19 mouse cellular contexts compared by ENCODE assay signal in genomic region chr8:120129547-120129946, GRCm38 (mm10). TPM values are rescaled to one million over a fixed set of nuclear protein-coding genes. Genes with fewer than 3 reads are reported as not detected.
DNase-seq lines count a peak whose midpoint lies in the region; ATAC-seq and TF ChIP-seq lines count a peak whose summit lies in the region.
"Had no signal": no experiment of that assay in that cellular context is flagged by ENCODE, and none has a peak within 500 bp of the region (broad histone marks: within the 10 kb centered on the region; RNA-seq: fewer than 3 reads in every experiment).

No protein-coding gene starts in this region.

- H3K9me3 ChIP-seq in heart, embryonic 15.5 days (replicated peaks), result no peaks in the 10 kb centered on the region
- H3K9me3 ChIP-seq in midbrain, embryonic 13.5 days, result no peaks in the 10 kb centered on the region
- H3K9me3 ChIP-seq in midbrain, postnatal 0 days (ENCODE audit: low read length), result no peaks in the 10 kb centered on the region
- H3K9me3 ChIP-seq in kidney, embryonic 16.5 days (ENCODE audit: low read length), result no peaks in the 10 kb centered on the region
- H3K9me3 ChIP-seq: intestine, embryonic 15.5 days had no signal

- no peaks in the 10 kb centered on the region for H3K36me3 ChIP-seq in heart, embryonic 15.5 days
- H3K36me3 ChIP-seq in midbrain, embryonic 13.5 days, result no peaks in the 10 kb centered on the region
- H3K36me3 ChIP-seq in midbrain, postnatal 0 days (ENCODE audit: insufficient read depth, low read length), result no peaks in the 10 kb centered on the region
- H3K36me3 ChIP-seq in kidney, embryonic 16.5 days (ENCODE audit: insufficient read depth, low read length), result no peaks in the 10 kb centered on the region
- H3K36me3 ChIP-seq: intestine, embryonic 15.5 days had no signal

- no peak overlapping the region for H3K9ac ChIP-seq in heart, embryonic 15.5 days
- 0 out of 2 replicates have a peak overlapping the region, but pooled peaks have one; percentile 19 for H3K9ac ChIP-seq in midbrain, embryonic 13.5 days (replicated peaks)
- H3K9ac ChIP-seq in midbrain, postnatal 0 days (replicated peaks; ENCODE audit: low read length, poor library complexity, severe bottlenecking), result no peak overlapping the region
- H3K9ac ChIP-seq in kidney, embryonic 16.5 days (replicated peaks; ENCODE audit: low read length), result no peak overlapping the region
- H3K9ac ChIP-seq: intestine, embryonic 15.5 days; liver, postnatal 0 days had no signal

- TF ChIP-seq CTCF in midbrain, postnatal 0 days (IDR thresholded peaks at IDR 0.05), result no peak
- no peak for TF ChIP-seq CTCF in olfactory bulb, adult 2 months (IDR thresholded peaks at IDR 0.05; ENCODE audit: insufficient read depth, low read depth, low read length)

- H3K27ac ChIP-seq in heart, embryonic 15.5 days, result peak overlapping the region; percentile 14; the same call in 1 of the 2 replicates
- H3K27ac ChIP-seq in midbrain, embryonic 13.5 days, result peak overlapping the region; percentile 62
- no peak overlapping the region for H3K27ac ChIP-seq in midbrain, postnatal 0 days (ENCODE audit: low read depth, low read length)
- 0 out of 2 replicates have a peak overlapping the region, but pooled peaks have one; percentile 16 for H3K27ac ChIP-seq in olfactory bulb, adult 2 months (ENCODE audit: insufficient read depth, low read depth, low read length)
- no peak overlapping the region for H3K27ac ChIP-seq in kidney, embryonic 16.5 days (ENCODE audit: low read length)
- H3K27ac ChIP-seq: intestine, embryonic 15.5 days had no signal

- H3K4me1 ChIP-seq in heart, embryonic 15.5 days (replicated peaks), result peaks cover 47% of the 10 kb centered on the region
- H3K4me1 ChIP-seq in midbrain, embryonic 13.5 days (replicated peaks), result peaks cover 44% of the 10 kb centered on the region
- 0 out of 2 replicates have a peak, but pooled peaks cover 6% of the 10 kb centered on the region for H3K4me1 ChIP-seq in midbrain, postnatal 0 days (ENCODE audit: insufficient read depth, low read length)
- peaks cover 50% of the 10 kb centered on the region for H3K4me1 ChIP-seq in olfactory bulb, adult 2 months (ENCODE audit: control insufficient read depth, insufficient read depth, low read length)
- peaks cover 30% of the 10 kb centered on the region for H3K4me1 ChIP-seq in kidney, embryonic 16.5 days (ENCODE audit: insufficient read depth, low read length)

- DNase-seq in adrenal gland, adult (ENCODE audit: inconsistent age in 2 of 2, low spot score in 1 of 2), result peak; percentile 58 to 69
- no peak for DNase-seq in adrenal gland, postnatal 4 days (ENCODE audit: low spot score in 2 of 2)
- DNase-seq in heart, adult 11 months, result no peak
- DNase-seq in midbrain, postnatal 0 days (ENCODE audit: low spot score), result no peak
- DNase-seq: adrenal gland, postnatal 14 days; cerebellum, postnatal 14 days; heart, postnatal 36 days; layer of hippocampus, adult 9-11 months; liver, postnatal 0 days; spleen, adult 18-20 months; thymus, postnatal 36 days had no signal

- ATAC-seq in heart, embryonic 15.5 days (replicated peaks; ENCODE audit: insufficient number of reproducible peaks, insufficient read depth, low FRiP score, low read depth), result no peak
- peak; percentile 40; the same call in 1 of the 2 replicates for ATAC-seq in midbrain, embryonic 13.5 days
- no peak for ATAC-seq in midbrain, postnatal 0 days (ENCODE audit: low FRiP score)
- ATAC-seq in kidney, embryonic 16.5 days (ENCODE audit: low FRiP score, low TSS enrichment), result no peak
- ATAC-seq: intestine, embryonic 15.5 days; liver, postnatal 0 days had no signal

- H3K27me3 ChIP-seq in heart, embryonic 15.5 days, result no peaks in the 10 kb centered on the region
- no peaks in the 10 kb centered on the region for H3K27me3 ChIP-seq in midbrain, embryonic 13.5 days
- no peaks in the 10 kb centered on the region for H3K27me3 ChIP-seq in midbrain, postnatal 0 days (ENCODE audit: insufficient read depth, low read length)
- H3K27me3 ChIP-seq in kidney, embryonic 16.5 days (ENCODE audit: insufficient read depth, low read length), result no peaks in the 10 kb centered on the region
- H3K27me3 ChIP-seq: intestine, embryonic 15.5 days had no signal

- 69% methylated on average over 4 of the region's 4 CpGs for WGBS in heart, embryonic 15.5 days
- WGBS in midbrain, embryonic 13.5 days, result 41% methylated on average over 4 of the region's 4 CpGs
- 33% methylated on average over 4 of the region's 4 CpGs for WGBS in midbrain, postnatal 0 days
- WGBS in olfactory bulb, adult 2 months, result 42% methylated on average over 4 of the region's 4 CpGs
- 52% methylated on average over 4 of the region's 4 CpGs for WGBS in kidney, embryonic 16.5 days

- no peak for TF ChIP-seq POLR2A in olfactory bulb, adult 2 months (IDR thresholded peaks at IDR 0.05; ENCODE audit: insufficient read depth, low read depth, low read length)

- H3K4me3 ChIP-seq in heart, embryonic 15.5 days, result no peak overlapping the region
- H3K4me3 ChIP-seq in midbrain, embryonic 13.5 days (replicated peaks), result no peak overlapping the region
- H3K4me3 ChIP-seq in midbrain, postnatal 0 days (ENCODE audit: low read depth, low read length), result no peak overlapping the region
- no peak overlapping the region for H3K4me3 ChIP-seq in olfactory bulb, adult 2 months (ENCODE audit: insufficient read depth, low read depth, low read length)
- no peak overlapping the region for H3K4me3 ChIP-seq in kidney, embryonic 16.5 days (ENCODE audit: low read length)
- H3K4me3 ChIP-seq: intestine, embryonic 15.5 days had no signal

- no peak overlapping the region for H3K4me2 ChIP-seq in heart, embryonic 15.5 days
- H3K4me2 ChIP-seq in midbrain, embryonic 13.5 days (replicated peaks), result no peak overlapping the region
- no peak overlapping the region for H3K4me2 ChIP-seq in midbrain, postnatal 0 days (ENCODE audit: low read depth, low read length, poor library complexity, severe bottlenecking)
- H3K4me2 ChIP-seq in kidney, embryonic 16.5 days (replicated peaks; ENCODE audit: low read depth, low read length), result no peak overlapping the region
- H3K4me2 ChIP-seq: intestine, embryonic 15.5 days had no signal

RNA-seq across cellular contexts. Expression of gene 6430548M08Rik, which starts 15.6 kb away (rescaled TPM):
- 10 to 100 TPM; 52.7 to 59.3 TPM for total RNA-seq in adrenal gland, postnatal 4 days (2021)
- polyA plus RNA-seq in heart, embryonic 15.5 days (2015; fragmentation: Nextera tagmentation; extraction: Ambion mirVana), result 6.6 and 8.3 TPM in 2 replicates
- polyA plus RNA-seq in midbrain, embryonic 13.5 days (2015; fragmentation: Nextera tagmentation; extraction: Ambion mirVana), result 23.1 and 23.3 TPM in 2 replicates
- 69.7 and 71.1 TPM in 2 replicates for total RNA-seq in midbrain, postnatal 0 days (2014; rRNA removed)
- polyA plus RNA-seq in midbrain, postnatal 0 days (2015; fragmentation: Nextera tagmentation; extraction: Ambion mirVana), result 38.3 and 40.5 TPM in 2 replicates
- 253 and 540 TPM in 2 replicates for polyA plus RNA-seq in olfactory bulb, adult 2 months (2012; ENCODE audit: insufficient read depth, insufficient read length, low replicate concordance, missing spikeins)
- polyA plus RNA-seq in kidney, embryonic 16.5 days (2015; fragmentation: Nextera tagmentation; extraction: Ambion mirVana), result 5.3 and 6.7 TPM in 2 replicates

RNA-seq across cellular contexts. Expression of gene Zdhhc7, which starts 28.3 kb away (rescaled TPM):
- 10 to 100 TPM; 46.4 to 48.9 TPM for total RNA-seq in adrenal gland, postnatal 4 days (2021)
- polyA plus RNA-seq in heart, embryonic 15.5 days (2015; fragmentation: Nextera tagmentation; extraction: Ambion mirVana), result 30.7 and 38.6 TPM in 2 replicates
- 28.3 and 30.2 TPM in 2 replicates for polyA plus RNA-seq in midbrain, embryonic 13.5 days (2015; fragmentation: Nextera tagmentation; extraction: Ambion mirVana)
- 34.1 and 40.8 TPM in 2 replicates for total RNA-seq in midbrain, postnatal 0 days (2014; rRNA removed)
- 23.9 and 24.6 TPM in 2 replicates for polyA plus RNA-seq in midbrain, postnatal 0 days (2015; fragmentation: Nextera tagmentation; extraction: Ambion mirVana)
- polyA plus RNA-seq in olfactory bulb, adult 2 months (2012; ENCODE audit: insufficient read depth, insufficient read length, low replicate concordance, missing spikeins), result not detected in 2 replicates
- polyA plus RNA-seq in kidney, embryonic 16.5 days (2015; fragmentation: Nextera tagmentation; extraction: Ambion mirVana), result 36.2 and 37.4 TPM in 2 replicates

RNA-seq across cellular contexts. Expression of gene Fam92b, which starts 47.7 kb away (rescaled TPM):
- total RNA-seq in adrenal gland, postnatal 4 days (2021), result 1 to 10 TPM; 1.6 to 2.3 TPM
- polyA plus RNA-seq in heart, embryonic 15.5 days (2015; fragmentation: Nextera tagmentation; extraction: Ambion mirVana), result 0.36 and 0.38 TPM in 2 replicates
- polyA plus RNA-seq in midbrain, embryonic 13.5 days (2015; fragmentation: Nextera tagmentation; extraction: Ambion mirVana), result 2.3 and 2.4 TPM in 2 replicates
- total RNA-seq in midbrain, postnatal 0 days (2014; rRNA removed), result 1.0 and 2.0 TPM in 2 replicates
- polyA plus RNA-seq in midbrain, postnatal 0 days (2015; fragmentation: Nextera tagmentation; extraction: Ambion mirVana), result 1.7 and 2.4 TPM in 2 replicates
- not detected in 2 replicates for polyA plus RNA-seq in olfactory bulb, adult 2 months (2012; ENCODE audit: insufficient read depth, insufficient read length, low replicate concordance, missing spikeins)
- polyA plus RNA-seq in kidney, embryonic 16.5 days (2015; fragmentation: Nextera tagmentation; extraction: Ambion mirVana), result 0.14 and 0.22 TPM in 2 replicates
- total RNA-seq: granulocyte monocyte progenitor cell, adult 5-6 weeks; heart, postnatal 36 days; neutrophil, adult 5-6 weeks had no signal
- polyA plus RNA-seq: limb, embryonic 14.5 days; liver, postnatal 0 days had no signal

Comparison
In these comparisons a context has a peak if more than half of its experiments do, and no peak if none do; other contexts are left out.
1. DNase-seq: peak in adrenal gland, adult (2 of 2); none in adrenal gland, postnatal 4 days (0 of 2), heart, adult 11 months (single experiment) and midbrain, postnatal 0 days (single experiment).
2. H3K27ac ChIP-seq: peak in heart, embryonic 15.5 days (single experiment), midbrain, embryonic 13.5 days (single experiment) and olfactory bulb, adult 2 months (single experiment); none in midbrain, postnatal 0 days (single experiment) and kidney, embryonic 16.5 days (single experiment).
3. RNA of gene Zdhhc7, which starts 28.3 kb away (polyA plus RNA-seq): 36.2 to 37.4 TPM in kidney, embryonic 16.5 days, 30.7 to 38.6 TPM in heart, embryonic 15.5 days, 28.3 to 30.2 TPM in midbrain, embryonic 13.5 days and 23.9 to 24.6 TPM in midbrain, postnatal 0 days; not detected in olfactory bulb, adult 2 months; every median in the first group is over 10 times any median in the second.